Mouse (Mus musculus) lung, adult 2 months (tissue): ENCODE measurements around the gene Phyh.

Source experiments
- CTCF ChIP-seq: fragments of 200-500 bp; IDR thresholded peaks from 2 replicates; pipeline ENCODE4 v1.5.1; 2011; ENCODE audit warnings: mild to moderate bottlenecking, low read length, control low read depth; ENCODE audit not compliant: insufficient read depth
- POLR2A ChIP-seq: fragments of 200-500 bp; IDR thresholded peaks from 2 replicates; pipeline ENCODE4 v1.6.1; 2011; ENCODE audit warnings: low read depth, mild to moderate bottlenecking, control low read depth, low read length, borderline replicate concordance; ENCODE audit errors: extremely low read depth

DNA sequence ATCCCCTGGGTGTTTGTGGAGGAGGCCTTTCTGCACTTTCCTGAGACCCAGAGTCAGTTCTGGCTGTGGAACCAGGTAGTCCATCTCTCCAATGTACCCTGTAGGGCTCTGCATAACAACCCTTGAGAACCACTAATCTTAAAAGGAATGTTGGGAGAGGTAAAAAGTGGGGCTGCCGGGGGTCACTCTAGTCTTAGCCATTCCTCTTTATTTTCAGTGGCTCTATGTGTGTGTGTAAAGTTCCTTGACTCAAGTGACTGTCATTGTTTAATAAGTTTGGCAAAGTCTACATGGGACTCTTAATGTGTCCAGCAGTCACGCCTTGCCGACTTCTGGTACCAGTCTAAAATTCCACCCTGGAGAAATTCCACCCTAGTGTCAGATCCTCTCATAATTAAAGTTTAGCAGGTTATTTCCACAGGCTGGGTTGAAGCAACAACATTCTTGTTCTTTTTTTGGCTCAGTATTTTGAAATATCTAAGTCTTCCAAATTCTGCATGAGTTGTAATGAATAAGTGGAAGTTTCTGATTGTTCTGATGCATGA lies 10.0 kb upstream of the Phyh start:
- no peak for TF ChIP-seq CTCF
- TF ChIP-seq POLR2A: no peak
